12 mouse cellular contexts compared by ENCODE assay signal in the genomic region with DNA sequence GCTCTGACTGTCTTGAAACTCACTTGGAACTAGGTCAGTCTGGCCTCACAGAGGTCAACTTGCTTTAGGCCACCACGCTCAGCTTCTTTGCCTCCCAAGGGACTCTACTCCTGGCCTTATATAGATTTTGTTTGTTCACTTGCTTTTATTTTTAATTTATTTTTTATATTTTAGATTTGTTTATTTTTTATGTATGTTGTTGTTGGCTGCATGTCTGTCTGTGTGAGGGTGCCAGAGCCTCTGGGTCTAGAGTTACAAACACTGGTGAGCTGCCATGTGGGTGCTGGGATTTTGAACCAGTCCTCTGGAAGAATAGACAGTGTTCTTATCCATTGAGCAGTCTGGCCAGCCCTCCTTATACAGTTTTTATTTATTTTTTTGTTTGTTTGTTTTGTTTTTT. TPM values are rescaled to one million over a fixed set of nuclear protein-coding genes. Genes with fewer than 3 reads are reported as not detected.
DNase-seq lines count a peak whose midpoint lies in the region; ATAC-seq and TF ChIP-seq lines count a peak whose summit lies in the region.
"Had no signal": no experiment of that assay in that cellular context is flagged by ENCODE, and none has a peak within 500 bp of the region (broad histone marks: within the 10 kb centered on the region; RNA-seq: fewer than 3 reads in every experiment).

No protein-coding gene starts in this region.

- H3K36me3 ChIP-seq in forebrain, embryonic 12.5 days (replicated peaks) = peaks cover 28% of the 10 kb centered on the region
- H3K36me3 ChIP-seq in forebrain, embryonic 15.5 days = peaks cover 27% of the 10 kb centered on the region
- peaks cover 18% of the 10 kb centered on the region; the same call in 1 of the 2 replicates for H3K36me3 ChIP-seq in kidney, postnatal 0 days (ENCODE audit: insufficient read depth, low read length)
- H3K36me3 ChIP-seq in embryonic facial prominence, embryonic 12.5 days = peaks cover 20% of the 10 kb centered on the region
- peaks cover 16% of the 10 kb centered on the region for H3K36me3 ChIP-seq in liver, embryonic 15.5 days (replicated peaks)

- no peak overlapping the region for H3K27ac ChIP-seq in forebrain, embryonic 12.5 days
- no peak overlapping the region for H3K27ac ChIP-seq in forebrain, embryonic 15.5 days (replicated peaks)
- no peak overlapping the region for H3K27ac ChIP-seq in kidney, postnatal 0 days
- no peak overlapping the region for H3K27ac ChIP-seq in embryonic facial prominence, embryonic 12.5 days
- 0 out of 2 replicates have a peak overlapping the region, but pooled peaks have one; percentile 9 for H3K27ac ChIP-seq in liver, embryonic 15.5 days (replicated peaks)

- ATAC-seq in forebrain, embryonic 12.5 days (ENCODE audit: low FRiP score) = no peak
- ATAC-seq in forebrain, embryonic 15.5 days (replicated peaks) = no peak
- ATAC-seq in kidney, postnatal 0 days (replicated peaks; ENCODE audit: low FRiP score, low read depth) = no peak
- no peak for ATAC-seq in embryonic facial prominence, embryonic 12.5 days (ENCODE audit: insufficient number of reproducible peaks, insufficient read depth, low FRiP score, low TSS enrichment)
- no peak for ATAC-seq in liver, embryonic 15.5 days (ENCODE audit: insufficient read depth)
- ATAC-seq: inflammation-experienced regulatory T-cells, adult 6 months had no signal

- no peak overlapping the region; the same call in 1 of the 2 replicates for H3K4me3 ChIP-seq in forebrain, embryonic 12.5 days (replicated peaks)
- H3K4me3 ChIP-seq in forebrain, embryonic 15.5 days = no peak overlapping the region
- H3K4me3 ChIP-seq in kidney, postnatal 0 days (replicated peaks; ENCODE audit: low read depth, low read length) = no peak overlapping the region
- 0 out of 2 replicates have a peak overlapping the region, but pooled peaks have one; percentile 76 for H3K4me3 ChIP-seq in embryonic facial prominence, embryonic 12.5 days
- peak overlapping the region; percentile 71; the same call in 1 of the 2 replicates for H3K4me3 ChIP-seq in liver, embryonic 15.5 days (replicated peaks)

- peak overlapping the region; percentile 46 for H3K4me2 ChIP-seq in forebrain, embryonic 12.5 days
- H3K4me2 ChIP-seq in forebrain, embryonic 15.5 days (replicated peaks) = no peak overlapping the region
- peak overlapping the region; percentile 49; the same call in 1 of the 2 replicates for H3K4me2 ChIP-seq in kidney, postnatal 0 days (ENCODE audit: low read length)
- peak overlapping the region; percentile 44 for H3K4me2 ChIP-seq in embryonic facial prominence, embryonic 12.5 days (replicated peaks)
- H3K4me2 ChIP-seq in liver, embryonic 15.5 days = peak overlapping the region; percentile 66

- H3K4me1 ChIP-seq in forebrain, embryonic 12.5 days = peaks cover 11% of the 10 kb centered on the region
- H3K4me1 ChIP-seq in forebrain, embryonic 15.5 days = peaks cover 19% of the 10 kb centered on the region
- H3K4me1 ChIP-seq in kidney, postnatal 0 days (replicated peaks; ENCODE audit: insufficient read depth, low read length) = peaks cover 7% of the 10 kb centered on the region; the same call in 1 of the 2 replicates
- peaks cover 9% of the 10 kb centered on the region for H3K4me1 ChIP-seq in embryonic facial prominence, embryonic 12.5 days
- H3K4me1 ChIP-seq in liver, embryonic 15.5 days (replicated peaks) = peaks cover 46% of the 10 kb centered on the region

- WGBS in forebrain, embryonic 12.5 days = 91% methylated on average over 1 of the region's 1 CpGs
- 89% methylated on average over 1 of the region's 1 CpGs for WGBS in forebrain, embryonic 15.5 days
- WGBS in kidney, postnatal 0 days = 84% methylated on average over 1 of the region's 1 CpGs
- WGBS in embryonic facial prominence, embryonic 12.5 days = 83% methylated on average over 1 of the region's 1 CpGs
- 100% methylated on average over 1 of the region's 1 CpGs for WGBS in liver, embryonic 15.5 days (ENCODE audit: insufficient replicate concordance)

- TF ChIP-seq CTCF in kidney, postnatal 0 days (IDR thresholded peaks at IDR 0.05; ENCODE audit: low read depth) = no peak

- H3K9me3 ChIP-seq in forebrain, embryonic 12.5 days = no peaks in the 10 kb centered on the region
- no peaks in the 10 kb centered on the region for H3K9me3 ChIP-seq in forebrain, embryonic 15.5 days
- H3K9me3 ChIP-seq in kidney, postnatal 0 days (replicated peaks; ENCODE audit: low read length) = no peaks in the 10 kb centered on the region
- H3K9me3 ChIP-seq in embryonic facial prominence, embryonic 12.5 days = no peaks in the 10 kb centered on the region
- no peaks in the 10 kb centered on the region for H3K9me3 ChIP-seq in liver, embryonic 15.5 days (replicated peaks)

- no peak overlapping the region for H3K9ac ChIP-seq in forebrain, embryonic 12.5 days
- H3K9ac ChIP-seq in forebrain, embryonic 15.5 days (replicated peaks) = no peak overlapping the region
- H3K9ac ChIP-seq in kidney, postnatal 0 days (ENCODE audit: low read depth, low read length) = no peak overlapping the region
- no peak overlapping the region for H3K9ac ChIP-seq in embryonic facial prominence, embryonic 12.5 days
- no peak overlapping the region for H3K9ac ChIP-seq in liver, embryonic 15.5 days

- no peak for DNase-seq in kidney, postnatal 0 days (ENCODE audit: low spot score)
- no peak for DNase-seq in kidney, postnatal 25 days
- DNase-seq in adrenal gland, adult (ENCODE audit: inconsistent age in 2 of 2, low spot score in 1 of 2) = no peak
- no peak for DNase-seq in thymus, postnatal 36 days
- DNase-seq: adrenal gland, adult 8-10 months; cerebellum, adult 11-12 months; spleen, adult 18-20 months had no signal

- H3K27me3 ChIP-seq in forebrain, embryonic 12.5 days = no peaks in the 10 kb centered on the region
- no peaks in the 10 kb centered on the region for H3K27me3 ChIP-seq in forebrain, embryonic 15.5 days
- no peaks in the 10 kb centered on the region for H3K27me3 ChIP-seq in kidney, postnatal 0 days (ENCODE audit: insufficient read depth, low read length)
- no peaks in the 10 kb centered on the region for H3K27me3 ChIP-seq in embryonic facial prominence, embryonic 12.5 days
- no peaks in the 10 kb centered on the region for H3K27me3 ChIP-seq in liver, embryonic 15.5 days

RNA-seq across cellular contexts. Expression of a gene that starts 1.9 kb away (rescaled TPM):
- 242 and 252 TPM in 2 replicates for polyA plus RNA-seq in forebrain, embryonic 12.5 days (2016; fragmentation: Nextera tagmentation; extraction: Ambion mirVana)
- 235 and 247 TPM in 2 replicates for polyA plus RNA-seq in forebrain, embryonic 15.5 days (2015; fragmentation: Nextera tagmentation; extraction: Ambion mirVana)
- polyA plus RNA-seq in kidney, postnatal 0 days (2015; fragmentation: Nextera tagmentation; extraction: Ambion mirVana) = 116 and 120 TPM in 2 replicates
- 221 and 227 TPM in 2 replicates for polyA plus RNA-seq in embryonic facial prominence, embryonic 12.5 days (2016; fragmentation: Nextera tagmentation; extraction: Ambion mirVana)
- polyA plus RNA-seq in liver, embryonic 15.5 days (2015; fragmentation: Nextera tagmentation; extraction: Ambion mirVana) = 31.4 and 36.6 TPM in 2 replicates

RNA-seq across cellular contexts. Expression of a gene that starts 6.0 kb away (rescaled TPM):
- polyA plus RNA-seq in forebrain, embryonic 12.5 days (2016; fragmentation: Nextera tagmentation; extraction: Ambion mirVana) = 21.4 and 23.0 TPM in 2 replicates
- polyA plus RNA-seq in forebrain, embryonic 15.5 days (2015; fragmentation: Nextera tagmentation; extraction: Ambion mirVana) = 20.5 and 21.6 TPM in 2 replicates
- polyA plus RNA-seq in kidney, postnatal 0 days (2015; fragmentation: Nextera tagmentation; extraction: Ambion mirVana) = 17.8 and 19.8 TPM in 2 replicates
- polyA plus RNA-seq in embryonic facial prominence, embryonic 12.5 days (2016; fragmentation: Nextera tagmentation; extraction: Ambion mirVana) = 24.4 and 24.9 TPM in 2 replicates
- 8.5 and 8.7 TPM in 2 replicates for polyA plus RNA-seq in liver, embryonic 15.5 days (2015; fragmentation: Nextera tagmentation; extraction: Ambion mirVana)

RNA-seq across cellular contexts. Expression of a gene that starts 11.5 kb away (rescaled TPM):
- 0.97 and 1.1 TPM in 2 replicates for polyA plus RNA-seq in forebrain, embryonic 12.5 days (2016; fragmentation: Nextera tagmentation; extraction: Ambion mirVana)
- polyA plus RNA-seq in forebrain, embryonic 15.5 days (2015; fragmentation: Nextera tagmentation; extraction: Ambion mirVana) = 0.74 and 1.1 TPM in 2 replicates
- polyA plus RNA-seq in kidney, postnatal 0 days (2015; fragmentation: Nextera tagmentation; extraction: Ambion mirVana) = 0.69 and 0.83 TPM in 2 replicates
- 0.57 and 1.0 TPM in 2 replicates for polyA plus RNA-seq in embryonic facial prominence, embryonic 12.5 days (2016; fragmentation: Nextera tagmentation; extraction: Ambion mirVana)
- polyA plus RNA-seq in liver, embryonic 15.5 days (2015; fragmentation: Nextera tagmentation; extraction: Ambion mirVana) = 0.53 and 0.88 TPM in 2 replicates

RNA-seq across cellular contexts. Expression of a gene that starts 21.1 kb away (rescaled TPM):
- 84.6 and 95.1 TPM in 2 replicates for polyA plus RNA-seq in forebrain, embryonic 12.5 days (2016; fragmentation: Nextera tagmentation; extraction: Ambion mirVana)
- polyA plus RNA-seq in forebrain, embryonic 15.5 days (2015; fragmentation: Nextera tagmentation; extraction: Ambion mirVana) = 105 and 108 TPM in 2 replicates
- 63.0 and 63.5 TPM in 2 replicates for polyA plus RNA-seq in kidney, postnatal 0 days (2015; fragmentation: Nextera tagmentation; extraction: Ambion mirVana)
- 73.4 and 75.0 TPM in 2 replicates for polyA plus RNA-seq in embryonic facial prominence, embryonic 12.5 days (2016; fragmentation: Nextera tagmentation; extraction: Ambion mirVana)
- 25.6 and 26.1 TPM in 2 replicates for polyA plus RNA-seq in liver, embryonic 15.5 days (2015; fragmentation: Nextera tagmentation; extraction: Ambion mirVana)

RNA-seq across cellular contexts. Expression of a gene that starts 21.1 kb away (rescaled TPM):
- 19.7 and 21.1 TPM in 2 replicates for polyA plus RNA-seq in forebrain, embryonic 12.5 days (2016; fragmentation: Nextera tagmentation; extraction: Ambion mirVana)
- polyA plus RNA-seq in forebrain, embryonic 15.5 days (2015; fragmentation: Nextera tagmentation; extraction: Ambion mirVana) = 39.8 and 42.2 TPM in 2 replicates
- 14.4 and 15.2 TPM in 2 replicates for polyA plus RNA-seq in kidney, postnatal 0 days (2015; fragmentation: Nextera tagmentation; extraction: Ambion mirVana)
- 18.2 and 19.4 TPM in 2 replicates for polyA plus RNA-seq in embryonic facial prominence, embryonic 12.5 days (2016; fragmentation: Nextera tagmentation; extraction: Ambion mirVana)
- 7.1 and 8.3 TPM in 2 replicates for polyA plus RNA-seq in liver, embryonic 15.5 days (2015; fragmentation: Nextera tagmentation; extraction: Ambion mirVana)

Comparison
In these comparisons a context has a peak if more than half of its experiments do, and no peak if none do; other contexts are left out.
1. H3K4me3 ChIP-seq: peak in embryonic facial prominence, embryonic 12.5 days (single experiment) and liver, embryonic 15.5 days (single experiment); none in forebrain, embryonic 12.5 days (single experiment), forebrain, embryonic 15.5 days (single experiment) and kidney, postnatal 0 days (single experiment).